Mouse (Mus musculus): Measurements from ENCODE around the gene Kntc1.

The Kntc1 gene

GRCm38 (mm10) chr5:123865365-123865764 lies 115.8 kb downstream of the Kntc1 start, which contains the start of gene Hcar2:
Gene Hcar2, minus strand, starts transcription at chr5:123865499.
- DNase-seq (ENCODE audit: low read depth, low spot score): no peak

GRCm38 (mm10) chr5:123866457-123866856 lies 116.9 kb downstream of the Kntc1 start:
- DNase-seq (ENCODE audit: low read depth, low spot score): no peak

GRCm38 (mm10) chr5:123869615-123870014 lies 120.1 kb downstream of the Kntc1 start:
- no peak for DNase-seq (ENCODE audit: low read depth, low spot score)
